Mouse (Mus musculus) left cerebral cortex, adult 18-20 months (tissue): ENCODE measurements around the gene Stard7. TPM values are rescaled to one million over a fixed set of nuclear protein-coding genes. Genes with fewer than 3 reads are reported as not detected.

Experiments
- DNase-seq, 2 experiments: peaks; one replicate each; pipeline ENCODE4 v3.0.0; 2021 to 2022; ENCODE audit warnings: low spot score in 2 of 2, mixed read lengths in 1 of 2
- total RNA-seq, 2 experiments: library from RNA; stranded (reverse); gene quantifications; 2 replicates each; pipeline ENCODE4 v1.2.3; 2021

Gene Stard7
- total RNA-seq, 2 experiments from 2014 or later, result 100 to 104 TPM

GRCm38 (mm10) chr2:127347147-127347985, 77.3 kb downstream of the Stard7 start:
- no peak for DNase-seq

Other genes starting within 250 kb of the Stard7 start
- 10 to 100 TPM; 28.3 to 29.1 TPM for gene Blvra, start 199.6 kb upstream of the Stard7 start, total RNA-seq
- gene Ncaph, start 136.3 kb upstream of the Stard7 start, total RNA-seq, result 1 to 10 TPM in 1 of 2 experiments, under 1 TPM in 1; 0.91 to 1.0 TPM
- gene Itpripl1, start 126.8 kb upstream of the Stard7 start, total RNA-seq, result 1 to 10 TPM; 2.1 to 3.4 TPM
- gene 1810024B03Rik, start 61.9 kb upstream of the Stard7 start, total RNA-seq, result under 1 TPM; 0.49 to 0.53 TPM
- 10 to 100 TPM; 88.7 to 89.3 TPM for gene Snrnp200, start 61.8 kb upstream of the Stard7 start, total RNA-seq
- 10 to 100 TPM; 80.7 to 84.2 TPM for gene Ciao1, start 22.4 kb upstream of the Stard7 start, total RNA-seq
- 10 to 100 TPM; 78.9 to 88.5 TPM for gene Tmem127, start 22.3 kb upstream of the Stard7 start, total RNA-seq
- gene Dusp2, start 65.9 kb downstream of the Stard7 start, total RNA-seq, result 1 to 10 TPM; 2.1 to 2.6 TPM
- not detected for gene Astl, start 68.4 kb downstream of the Stard7 start, total RNA-seq
- gene Adra2b, start 93.0 kb downstream of the Stard7 start, total RNA-seq, result 1 to 10 TPM in 1 of 2 experiments, under 1 TPM in 1; 0.60 to 1.0 TPM
- gene Gpat2, start 155.0 kb downstream of the Stard7 start, total RNA-seq, result under 1 TPM; 0.30 to 0.49 TPM
- gene Fahd2a, start 174.3 kb downstream of the Stard7 start, total RNA-seq, result 10 to 100 TPM; 18.3 to 19.4 TPM